Mouse (Mus musculus) embryo, embryonic 9.5 days (tissue): ENCODE data around the gene Cd300ld3.

ENCODE experiments used
- DNase-seq: peaks from one replicate; pipeline ENCODE4 v3.0.0-alpha.2; 2017; ENCODE audit errors: extremely low spot score

Gene Cd300ld3

DNA sequence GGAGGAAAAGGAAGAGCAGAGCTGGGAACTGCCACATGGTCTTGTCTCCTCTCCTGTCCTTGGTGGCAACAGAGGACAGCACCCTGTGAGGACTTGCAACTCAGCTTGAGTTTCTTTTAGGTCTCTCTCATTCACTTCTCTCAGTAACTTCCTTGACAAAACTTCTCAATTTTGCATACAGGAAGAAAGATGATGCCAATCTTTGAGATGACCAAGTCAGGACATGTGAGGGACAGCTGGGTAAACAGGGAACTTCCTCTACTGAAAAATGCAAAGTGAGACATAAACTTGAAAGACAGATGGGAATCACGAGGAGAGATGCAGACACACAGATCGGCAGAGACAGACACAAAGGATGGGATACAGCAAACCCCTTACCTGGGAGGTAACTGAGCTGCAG lies at the start of gene Cd300ld3:
Gene Cd300ld3 (minus strand): TSS at position 151 of the 400 bp plus-strand sequence.
- DNase-seq = no peak

DNA sequence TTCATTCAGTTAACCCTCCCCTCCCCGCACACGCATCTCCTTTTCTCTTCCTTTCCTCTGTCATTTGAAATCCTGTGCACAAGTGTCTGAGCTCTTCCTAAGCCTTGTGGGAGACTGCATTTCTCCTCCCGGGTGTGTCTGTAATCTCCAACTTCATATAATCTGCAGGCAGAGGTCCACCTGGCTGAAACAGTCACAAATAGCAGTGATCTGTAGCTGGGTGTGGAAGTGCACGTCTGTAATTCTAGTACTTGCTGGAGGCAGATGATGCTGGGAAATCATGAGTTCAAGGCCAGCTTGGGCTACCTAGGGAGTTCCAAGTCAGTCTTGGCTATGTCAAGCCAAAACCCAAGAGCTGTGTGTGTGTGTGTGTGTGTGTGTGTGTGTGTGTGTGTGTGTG lies 43.9 kb upstream of the Cd300ld3 start:
- no peak for DNase-seq

DNA sequence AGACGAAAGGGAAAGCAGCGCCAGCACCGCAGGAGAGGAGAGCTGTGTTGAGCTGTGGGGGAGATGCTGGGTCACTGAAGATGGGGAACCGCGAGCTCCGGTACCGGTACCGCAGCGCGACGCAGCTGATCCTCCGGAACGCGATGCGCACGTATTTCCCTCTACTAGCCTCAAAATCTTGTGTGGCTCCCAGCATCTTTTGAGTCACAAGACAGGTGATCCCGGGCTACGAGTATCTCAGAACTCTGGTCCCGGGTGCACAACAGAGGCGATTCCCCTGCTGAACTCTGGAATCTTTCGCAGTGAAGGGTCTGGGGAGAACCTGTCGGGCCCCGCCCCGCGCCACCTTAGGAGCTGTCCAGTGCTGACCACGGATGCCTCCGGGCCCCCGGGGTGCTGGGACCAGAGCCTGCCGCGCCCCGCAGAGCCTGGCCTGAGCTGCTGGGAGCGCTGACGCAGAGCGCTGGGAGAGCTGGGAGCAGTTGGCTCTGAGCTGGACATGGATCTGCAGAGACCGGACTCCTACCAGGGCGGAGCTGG lies 43.2 kb upstream of the Cd300ld3 start, which contains the start of gene Rab37:
Gene Rab37 (plus strand): TSS at position 70 of the 540 bp plus-strand sequence.
- peak; percentile 63 for DNase-seq

- no peak for DNase-seq
These were observed 41.6 kb upstream of the Cd300ld3 start for GRCm38 (mm10) chr11:115089853-115090252.

GRCm38 (mm10) chr11:115086213-115086612 lies 38.0 kb upstream of the Cd300ld3 start:
- DNase-seq = no peak

DNA sequence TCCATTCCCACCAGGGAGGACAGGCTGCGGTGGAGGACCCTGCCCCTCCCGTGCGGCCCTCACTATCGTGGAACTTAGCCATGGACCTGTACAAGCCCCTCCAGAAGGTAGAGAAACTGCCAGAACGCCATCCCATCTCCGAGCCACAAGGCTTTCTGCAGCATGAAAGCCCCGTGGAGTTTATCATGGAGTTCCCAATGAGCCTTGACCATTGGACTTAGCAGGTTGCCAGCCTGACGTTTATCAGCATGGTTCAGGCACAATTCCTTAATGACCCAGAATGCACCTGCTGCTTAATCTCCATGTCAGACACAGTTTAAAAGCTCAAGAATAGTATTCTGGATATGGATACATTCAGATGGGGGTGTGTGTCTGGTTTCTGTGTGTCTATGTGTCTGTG lies 36.9 kb upstream of the Cd300ld3 start:
- DNase-seq = no peak

DNA sequence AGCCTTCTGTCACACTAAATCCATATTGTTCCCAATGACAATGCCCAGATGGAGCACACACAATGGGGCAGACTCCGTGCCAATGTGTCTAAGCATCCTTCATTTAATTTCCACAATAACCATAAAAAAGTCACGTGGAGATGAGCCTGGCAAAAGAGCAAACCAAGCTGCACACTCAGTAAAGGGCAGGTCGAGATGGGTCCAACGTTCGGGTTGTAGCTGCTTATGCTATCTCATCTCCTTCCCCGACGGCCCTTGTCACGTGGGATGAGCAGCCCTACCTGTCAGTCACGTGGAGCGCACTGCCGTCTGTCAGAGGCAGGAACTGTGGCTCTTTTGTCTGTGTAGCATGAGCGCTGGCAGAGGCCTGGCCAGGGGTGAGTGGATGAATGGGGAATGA lies 36.4 kb upstream of the Cd300ld3 start:
- DNase-seq = no peak

- peak; percentile 76 for DNase-seq
These were observed 35.3 kb upstream of the Cd300ld3 start for GRCm38 (mm10) chr11:115083376-115084139.

DNA sequence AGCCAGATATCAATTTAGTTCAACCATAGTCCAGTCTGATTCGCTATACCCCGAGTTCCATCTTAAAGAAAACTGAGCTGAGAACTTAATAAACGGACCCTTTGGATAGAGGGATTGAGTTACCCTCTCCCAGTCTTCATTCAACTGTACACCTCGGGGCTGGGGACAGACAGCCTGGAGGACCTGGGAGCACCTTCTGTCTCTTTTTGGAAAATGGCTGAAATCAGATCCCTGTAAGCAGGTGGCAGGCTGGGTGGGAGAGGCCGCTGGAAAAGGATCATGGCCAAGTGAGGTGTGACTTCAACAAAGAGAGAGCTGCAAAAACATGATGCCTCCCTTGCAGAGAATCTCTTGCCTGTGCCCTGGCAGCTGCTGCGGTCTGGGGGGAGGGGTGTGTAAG lies 34.0 kb upstream of the Cd300ld3 start:
- no peak for DNase-seq

- no peak for DNase-seq
These were observed 33.2 kb upstream of the Cd300ld3 start for GRCm38 (mm10) chr11:115081373-115081772.

DNA sequence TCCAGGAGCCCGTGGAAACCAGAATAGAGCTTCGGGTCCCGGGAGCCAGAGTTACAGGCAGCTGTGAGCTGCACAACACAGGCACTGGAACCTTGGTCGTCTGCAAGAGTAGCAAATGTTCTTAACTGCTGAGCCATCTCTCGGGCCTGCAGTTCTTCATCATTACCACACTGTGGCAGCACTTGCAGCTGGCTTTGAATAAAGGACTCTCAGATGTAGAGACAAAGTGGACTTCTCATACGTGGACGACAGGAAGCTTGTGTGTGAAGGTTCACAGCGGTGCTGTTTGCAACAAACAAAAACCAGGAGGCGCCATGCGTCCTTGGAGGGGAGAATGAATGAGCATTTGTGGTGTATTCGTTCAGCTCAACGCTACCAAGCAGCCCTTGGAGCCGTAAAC lies 32.7 kb upstream of the Cd300ld3 start:
- DNase-seq = peak; percentile 49

- DNase-seq = no peak
These were observed 30.5 kb upstream of the Cd300ld3 start for GRCm38 (mm10) chr11:115078680-115079079.

GRCm38 (mm10) chr11:115077436-115077835 lies 29.2 kb upstream of the Cd300ld3 start:
- no peak for DNase-seq

DNA sequence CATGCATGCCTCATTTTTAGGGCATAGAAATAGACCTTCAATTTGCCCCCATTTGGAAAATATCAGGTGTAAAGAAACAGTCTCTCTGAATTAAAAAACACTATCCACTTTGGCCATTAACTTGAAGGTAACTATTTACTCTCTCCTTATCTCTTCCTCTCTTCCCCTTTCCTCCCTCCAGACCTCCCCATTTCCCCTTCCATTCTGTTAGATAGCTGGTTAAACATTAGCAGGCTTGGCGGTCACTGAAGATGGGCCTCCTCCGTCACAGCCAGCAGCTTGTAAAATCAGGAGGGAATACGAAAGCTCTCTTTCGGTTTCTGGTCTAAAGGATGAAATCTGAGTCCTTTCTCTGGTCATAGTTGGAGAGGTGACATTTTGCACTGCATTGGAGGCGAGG lies 27.6 kb upstream of the Cd300ld3 start:
- no peak for DNase-seq

- DNase-seq = no peak
These were observed 27.2 kb upstream of the Cd300ld3 start for GRCm38 (mm10) chr11:115075407-115075806.

DNA sequence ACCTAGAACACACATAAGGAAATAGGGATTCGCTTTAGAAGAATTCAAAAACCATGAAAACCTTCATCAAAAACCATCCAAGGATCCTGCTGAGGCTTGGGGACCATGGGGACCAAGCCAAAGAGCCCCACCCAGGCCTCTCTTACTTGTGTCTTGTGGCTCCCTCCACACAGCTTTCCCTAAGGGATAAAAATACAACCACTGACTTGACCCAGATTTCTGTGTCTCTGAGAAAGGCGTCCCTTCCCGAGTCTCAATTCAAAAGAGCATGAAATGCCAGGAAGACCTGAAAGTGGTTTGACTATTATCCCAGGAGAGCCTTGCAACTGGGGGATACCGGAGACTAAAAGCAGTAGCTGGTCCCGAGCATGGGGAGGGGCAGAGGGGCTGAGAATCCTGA lies 24.8 kb upstream of the Cd300ld3 start:
- DNase-seq = no peak

- peak; percentile 51 for DNase-seq
These were observed 23.6 kb upstream of the Cd300ld3 start for GRCm38 (mm10) chr11:115071631-115072294.

DNA sequence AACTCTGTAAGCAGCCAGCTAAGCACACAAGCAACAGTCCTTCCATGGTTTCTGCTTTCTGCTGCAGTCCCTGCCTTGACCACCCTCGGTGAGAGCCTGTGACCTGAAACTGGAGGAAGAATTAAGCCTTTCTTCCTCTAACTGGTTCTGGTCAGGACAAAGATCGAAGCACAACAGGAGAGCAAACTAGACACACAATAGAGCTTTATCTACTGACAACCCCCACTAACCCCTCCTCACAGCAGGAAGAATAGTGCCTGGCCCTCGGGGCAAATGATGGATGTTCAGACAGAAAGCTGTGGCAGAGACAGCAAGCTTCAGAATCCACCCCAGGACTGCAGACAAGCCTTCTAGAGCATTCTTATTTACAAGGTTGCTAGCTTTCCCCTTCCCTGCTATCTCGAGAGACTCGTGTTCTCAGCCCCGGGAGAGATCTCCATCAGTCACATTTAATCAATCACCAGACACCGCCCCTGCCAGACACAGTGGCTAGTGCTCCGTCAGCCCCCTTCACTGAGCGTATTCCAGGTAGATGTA lies 22.9 kb upstream of the Cd300ld3 start:
- DNase-seq = peak; percentile 73

GRCm38 (mm10) chr11:115066768-115067167 lies 18.6 kb upstream of the Cd300ld3 start:
- no peak for DNase-seq

DNA sequence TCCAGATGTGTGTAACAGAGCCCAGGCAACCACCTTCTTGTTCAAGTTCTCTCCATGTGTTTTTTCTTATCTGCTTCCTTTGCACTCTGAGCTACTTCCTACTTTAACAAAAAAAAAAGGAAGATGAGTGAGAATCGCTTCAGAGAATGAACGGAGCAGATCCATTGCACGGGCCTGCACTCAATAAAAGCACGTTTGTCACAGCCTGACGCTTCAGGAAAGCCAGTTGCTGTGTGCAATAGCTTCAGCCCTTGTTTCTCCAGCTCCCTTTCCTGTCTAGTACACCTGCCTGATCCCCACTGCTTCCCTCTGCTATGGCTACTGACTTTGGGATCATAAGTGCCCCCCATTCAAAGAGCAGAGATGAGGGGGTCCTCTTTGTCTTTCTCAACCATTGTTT lies 13.9 kb upstream of the Cd300ld3 start, which contains the start of gene Cd300e:
Gene Cd300e (minus strand): TSS at position 101 of the 400 bp plus-strand sequence.
- no peak for DNase-seq

GRCm38 (mm10) chr11:115059797-115060196 lies 11.6 kb upstream of the Cd300ld3 start:
- no peak for DNase-seq

DNA sequence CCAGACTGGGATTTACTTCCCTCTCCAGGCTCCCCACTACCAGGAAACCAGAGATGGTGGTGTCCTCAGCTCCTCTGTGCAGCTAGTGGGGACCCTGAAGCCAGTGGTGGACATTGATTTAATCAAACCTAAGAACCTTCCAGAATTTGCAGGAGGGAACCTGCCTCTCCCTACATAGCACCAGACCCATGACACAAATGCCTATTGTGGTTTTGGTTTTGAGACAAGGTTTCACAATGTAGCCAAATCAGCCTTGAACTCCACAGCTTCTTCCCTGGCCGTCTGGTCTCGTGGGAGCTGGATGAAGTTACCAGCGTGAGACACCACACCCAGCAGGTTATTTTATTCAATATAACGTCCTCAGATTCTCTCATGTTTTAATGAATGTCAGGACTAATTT lies 10.5 kb upstream of the Cd300ld3 start:
- no peak for DNase-seq

GRCm38 (mm10) chr11:115054537-115054936 lies 6.3 kb upstream of the Cd300ld3 start:
- DNase-seq = no peak
